Mouse (Mus musculus) kidney, adult 10 weeks (tissue): Measurements from ENCODE around the gene Trex1. TPM values are rescaled to one million over a fixed set of nuclear protein-coding genes. Genes with fewer than 3 reads are reported as not detected.

ENCODE experiments used
- polyA plus RNA-seq: library from polyadenylated mRNA; stranded (reverse); fragments of 350-450 nt; fragmentation: Illumina TruSeq; extraction: RNeasy Lipid Tissue Mini Kit (QIAGEN cat#74804); gene quantifications from one replicate; pipeline ENCODE4 v1.2.3, GENCODE M21; 2014; ENCODE audit warnings: low read depth, low replicate concordance

The Trex1 gene
- polyA plus RNA-seq, result not detected

GRCm38 (mm10) chr9:109059136-109059903 is at the start of gene Trex1:
Gene Trex1, minus strand, starts transcription at chr9:109059734.

GRCm38 (mm10) chr9:109095137-109095982 is 35.8 kb upstream of the Trex1 start, which contains the start of gene Plxnb1:
Gene Plxnb1, plus strand, starts transcription at chr9:109095389.

GRCm38 (mm10) chr9:109082124-109082800 is 22.7 kb upstream of the Trex1 start, which contains the start of the genes Ccdc51 and Tma7:
Gene Ccdc51, plus strand, starts transcription at chr9:109082493.
Gene Tma7, minus strand, starts transcription at chr9:109082587.

GRCm38 (mm10) chr9:109073661-109074573 is 14.4 kb upstream of the Trex1 start, which contains the start of gene Atrip:
Gene Atrip, minus strand, starts transcription at chr9:109074124.

GRCm38 (mm10) chr9:109038086-109038895 is 21.2 kb downstream of the Trex1 start, which contains the start of gene Shisa5:
Gene Shisa5, plus strand, starts transcription at chr9:109038565.

Other genes starting within 250 kb of the Trex1 start
- gene Celsr3, start 233.4 kb downstream of the Trex1 start, polyA plus RNA-seq, result not detected
- gene Slc26a6, start 206.5 kb downstream of the Trex1 start, polyA plus RNA-seq, result 0.40 TPM
- not detected for gene Tmem89, start 145.1 kb downstream of the Trex1 start, polyA plus RNA-seq
- gene Uqcrc1, start 123.1 kb downstream of the Trex1 start, polyA plus RNA-seq, result 108 TPM
- not detected for gene Col7a1, start 106.1 kb downstream of the Trex1 start, polyA plus RNA-seq
- gene Ucn2, start 73.7 kb downstream of the Trex1 start, polyA plus RNA-seq, result not detected
- gene Pfkfb4, start 68.0 kb downstream of the Trex1 start, polyA plus RNA-seq, result 0.12 TPM
- gene Shisa5, start 21.2 kb downstream of the Trex1 start, polyA plus RNA-seq, result 22.6 TPM
- gene Atrip, start 14.4 kb upstream of the Trex1 start, polyA plus RNA-seq, result 5.9 TPM
- 2.2 TPM for gene Ccdc51, start 22.8 kb upstream of the Trex1 start, polyA plus RNA-seq
- 539 TPM for gene Tma7, start 22.9 kb upstream of the Trex1 start, polyA plus RNA-seq
- gene Plxnb1, start 35.7 kb upstream of the Trex1 start, polyA plus RNA-seq, result 1.0 TPM
- not detected for gene Fbxw21, start 102.3 kb upstream of the Trex1 start, polyA plus RNA-seq
- not detected for gene Fbxw13, start 136.2 kb upstream of the Trex1 start, polyA plus RNA-seq
- not detected for gene Fbxw20, start 175.0 kb upstream of the Trex1 start, polyA plus RNA-seq
- not detected for gene Fbxw14, start 227.9 kb upstream of the Trex1 start, polyA plus RNA-seq